Mouse (Mus musculus): Measurements from ENCODE around the gene Gm26657. TPM values are rescaled to one million over a fixed set of nuclear protein-coding genes. Genes with fewer than 3 reads are reported as not detected.

The Gm26657 gene
- not detected in 2 replicates for total RNA-seq (2014; rRNA removed)
- polyA plus RNA-seq (2015; fragmentation: Nextera tagmentation; extraction: Ambion mirVana): not detected in 2 replicates

DNA sequence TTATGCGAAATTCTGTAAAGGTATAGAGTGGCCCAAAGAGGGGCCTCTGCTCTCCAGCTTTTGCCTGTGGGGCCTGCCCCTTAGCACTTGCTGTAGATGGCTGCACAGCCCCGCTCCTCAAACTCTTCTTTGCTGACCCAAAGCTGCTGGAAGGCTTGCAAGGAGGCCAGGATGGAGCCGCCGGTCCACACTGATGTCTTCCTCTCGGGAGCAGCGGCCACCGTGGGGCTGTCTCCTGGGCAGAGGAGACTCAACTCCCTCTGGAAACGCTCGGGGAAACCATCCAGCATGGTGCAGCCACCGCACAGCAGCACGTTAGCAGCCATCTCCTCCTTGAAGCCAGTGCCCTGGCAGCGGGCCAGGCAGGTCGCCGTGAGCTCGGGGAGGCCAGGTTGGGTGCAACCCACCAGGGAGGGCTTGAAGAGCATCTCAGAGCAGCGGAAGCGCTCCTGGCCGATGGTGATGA, at the start of gene Gm26657:
TSS of gene Gm26657 (plus strand) at position 51 of the 466 bp plus-strand sequence.
- 84% methylated on average over 18 of the region's 18 CpGs for WGBS
- Histone ChIP-seq H3K9me3 (ENCODE audit: low read length) (no peaks in the 10 kb centered on the region), H3K27ac (no peak within 1 kb of the TSS), H3K4me3 (ENCODE audit: low read length) (no peak within 1 kb of the TSS), H3K4me2 (ENCODE audit: low read depth, low read length) (no peak within 1 kb of the TSS), H3K9ac (replicated peaks; ENCODE audit: low read length) (no peak within 1 kb of the TSS), H3K36me3 (ENCODE audit: insufficient read depth, low read length) (no peaks in the 10 kb centered on the region), H3K4me1 (ENCODE audit: insufficient read depth, low read length) (no peaks in the 10 kb centered on the region), H3K27me3 (ENCODE audit: insufficient read depth, low read length) (no peaks in the 10 kb centered on the region)
- no peak for ATAC-seq
- DNase-seq (ENCODE audit: low spot score): no peak
- no peak for TF ChIP-seq CTCF (IDR thresholded peaks at IDR 0.05; ENCODE audit: low read depth)

DNA sequence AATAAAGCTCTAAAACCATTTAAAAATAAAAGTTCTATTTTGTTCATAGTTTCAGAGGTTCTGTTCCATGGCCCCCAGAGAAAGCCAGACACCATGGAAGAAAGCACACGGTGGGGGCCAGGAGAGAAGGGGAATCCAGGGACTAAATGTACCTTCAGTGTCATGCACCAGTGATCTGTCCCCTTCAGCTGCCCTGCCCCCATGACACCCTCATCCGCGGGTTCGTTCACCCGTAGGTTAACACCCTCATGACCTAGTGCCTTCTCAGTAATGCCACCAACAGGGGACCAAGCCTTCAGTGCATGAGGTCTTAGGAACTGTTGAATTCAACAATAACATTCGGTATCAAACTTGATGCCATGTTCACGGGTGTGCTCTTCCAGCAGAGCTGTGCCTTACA, 43.5 kb upstream of the Gm26657 start:
- Histone ChIP-seq H3K27me3 (ENCODE audit: insufficient read depth, low read length) (no peaks in the 10 kb centered on the region), H3K4me3 (ENCODE audit: low read length) (no peak overlapping the region), H3K4me2 (ENCODE audit: low read depth, low read length) (no peak overlapping the region), H3K9me3 (ENCODE audit: low read length) (no peaks in the 10 kb centered on the region), H3K36me3 (ENCODE audit: insufficient read depth, low read length) (no peaks in the 10 kb centered on the region), H3K4me1 (ENCODE audit: insufficient read depth, low read length) (no peaks in the 10 kb centered on the region), H3K9ac (replicated peaks; ENCODE audit: low read length) (no peak overlapping the region), H3K27ac (no peak overlapping the region)
- 76% methylated on average over 7 of the region's 7 CpGs for WGBS
- no peak for TF ChIP-seq CTCF (IDR thresholded peaks at IDR 0.05; ENCODE audit: low read depth)
- DNase-seq (ENCODE audit: low spot score) (no peak), ATAC-seq (no peak)

DNA sequence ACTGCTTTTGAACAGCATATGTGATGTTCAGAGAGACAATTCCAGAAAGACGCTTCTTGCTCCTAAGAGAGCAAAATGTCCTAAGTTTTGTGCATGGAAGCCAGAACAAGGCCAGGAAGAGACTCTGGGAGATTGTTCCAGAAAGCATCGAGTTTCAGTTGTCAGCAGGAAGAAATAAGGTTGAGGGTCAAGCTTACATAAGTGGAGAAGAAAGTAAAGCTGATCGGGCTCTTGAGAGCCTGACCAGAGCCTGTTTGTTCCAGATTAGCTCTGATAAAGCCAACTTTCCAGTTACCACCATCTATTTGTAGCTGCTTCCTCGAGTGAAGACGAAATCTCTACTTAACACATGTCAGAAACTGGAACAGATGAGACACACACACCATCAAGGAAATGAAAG, 41.2 kb upstream of the Gm26657 start:
- ATAC-seq: no peak
- Histone ChIP-seq H3K27me3 (ENCODE audit: insufficient read depth, low read length) (no peaks in the 10 kb centered on the region), H3K27ac (no peak overlapping the region), H3K9me3 (ENCODE audit: low read length) (no peaks in the 10 kb centered on the region), H3K9ac (replicated peaks; ENCODE audit: low read length) (no peak overlapping the region), H3K4me1 (ENCODE audit: insufficient read depth, low read length) (no peaks in the 10 kb centered on the region), H3K4me3 (ENCODE audit: low read length) (no peak overlapping the region), H3K36me3 (ENCODE audit: insufficient read depth, low read length) (no peaks in the 10 kb centered on the region), H3K4me2 (ENCODE audit: low read depth, low read length) (no peak overlapping the region)
- DNase-seq (ENCODE audit: low spot score): no peak
- TF ChIP-seq CTCF (IDR thresholded peaks at IDR 0.05; ENCODE audit: low read depth): no peak
- WGBS: 80% methylated on average over 5 of the region's 5 CpGs

DNA sequence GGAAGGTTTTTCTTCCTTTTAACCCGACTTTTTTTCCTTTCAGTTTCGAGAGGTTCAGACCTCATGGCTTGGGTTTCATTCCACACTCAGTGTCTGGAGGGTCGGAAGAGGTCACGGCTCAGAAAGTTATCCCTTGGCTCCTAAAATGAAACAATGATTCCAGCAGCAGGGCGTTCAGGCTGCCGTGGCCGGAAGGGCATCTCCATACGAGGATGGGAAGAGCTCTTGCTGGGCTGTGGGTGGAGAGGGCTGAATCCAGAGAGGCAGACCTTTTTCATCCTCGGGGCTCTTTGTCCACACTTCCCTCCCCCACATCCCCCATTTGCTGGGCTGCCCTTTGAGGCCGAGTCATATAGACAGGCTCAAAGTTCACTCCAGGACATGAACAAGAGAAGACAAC, 37.6 kb upstream of the Gm26657 start:
- ATAC-seq (no peak), DNase-seq (ENCODE audit: low spot score) (no peak)
- Histone ChIP-seq H3K27me3 (ENCODE audit: insufficient read depth, low read length) (no peaks in the 10 kb centered on the region), H3K27ac (no peak overlapping the region), H3K4me2 (ENCODE audit: low read depth, low read length) (peak overlapping the region; percentile 17; the same call in 1 of the 2 replicates), H3K4me3 (ENCODE audit: low read length) (no peak overlapping the region), H3K9me3 (ENCODE audit: low read length) (no peaks in the 10 kb centered on the region), H3K9ac (replicated peaks; ENCODE audit: low read length) (no peak overlapping the region), H3K4me1 (ENCODE audit: insufficient read depth, low read length) (no peaks in the 10 kb centered on the region), H3K36me3 (ENCODE audit: insufficient read depth, low read length) (no peaks in the 10 kb centered on the region)
- 7% methylated on average over 10 of the region's 10 CpGs for WGBS
- no peak for TF ChIP-seq CTCF (IDR thresholded peaks at IDR 0.05; ENCODE audit: low read depth)

DNA sequence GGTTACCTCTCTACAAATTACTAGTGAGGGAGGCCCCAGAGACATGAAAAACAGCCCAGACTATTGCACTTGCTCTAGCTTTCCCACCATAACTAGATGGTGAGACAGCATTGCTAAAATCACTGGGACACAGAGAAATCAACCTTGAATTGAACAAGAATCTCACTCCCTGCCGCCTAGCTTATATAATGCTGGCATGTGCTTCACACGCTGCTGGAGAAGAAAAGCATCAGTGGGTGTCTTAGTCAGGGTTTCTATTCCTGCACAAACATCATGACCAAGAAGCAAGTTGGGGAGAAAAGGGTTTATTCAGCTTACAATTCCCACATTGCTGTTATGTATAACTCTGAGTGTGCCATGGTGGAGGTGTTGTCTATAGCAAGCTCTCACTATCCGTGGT, 26.7 kb upstream of the Gm26657 start:
- Histone ChIP-seq H3K9me3 (ENCODE audit: low read length) (no peaks in the 10 kb centered on the region), H3K4me3 (ENCODE audit: low read length) (no peak overlapping the region), H3K9ac (replicated peaks; ENCODE audit: low read length) (no peak overlapping the region), H3K36me3 (ENCODE audit: insufficient read depth, low read length) (no peaks in the 10 kb centered on the region), H3K27ac (no peak overlapping the region), H3K4me1 (ENCODE audit: insufficient read depth, low read length) (no peaks in the 10 kb centered on the region), H3K4me2 (ENCODE audit: low read depth, low read length) (no peak overlapping the region), H3K27me3 (ENCODE audit: insufficient read depth, low read length) (no peaks in the 10 kb centered on the region)
- DNase-seq (ENCODE audit: low spot score) (no peak), ATAC-seq (no peak)
- TF ChIP-seq CTCF (IDR thresholded peaks at IDR 0.05; ENCODE audit: low read depth): no peak
- WGBS: 79% methylated on average over 3 of the region's 3 CpGs

DNA sequence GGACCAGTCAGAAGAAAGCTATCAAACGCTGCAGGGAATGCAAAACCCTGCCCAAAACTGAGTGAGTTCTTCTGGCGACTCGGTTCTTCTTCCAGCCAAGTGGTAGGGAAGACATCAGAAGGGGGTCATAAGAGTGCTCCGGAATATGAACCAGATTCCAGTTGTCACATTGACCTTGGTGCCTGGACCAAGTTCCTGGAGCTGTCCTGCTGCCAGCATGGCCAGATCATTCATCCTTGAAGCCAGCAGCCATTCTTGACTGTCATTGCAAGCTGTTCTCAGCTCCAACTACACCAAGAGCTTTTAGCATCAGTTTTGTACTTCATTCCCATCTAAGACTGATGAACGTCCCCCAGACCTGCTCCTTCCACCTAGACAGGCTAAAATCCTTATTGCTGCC, 23.1 kb upstream of the Gm26657 start:
- no peak for DNase-seq (ENCODE audit: low spot score)
- Histone ChIP-seq H3K9me3 (ENCODE audit: low read length) (no peaks in the 10 kb centered on the region), H3K27ac (no peak overlapping the region), H3K27me3 (ENCODE audit: insufficient read depth, low read length) (no peaks in the 10 kb centered on the region), H3K4me3 (ENCODE audit: low read length) (no peak overlapping the region), H3K4me2 (ENCODE audit: low read depth, low read length) (no peak overlapping the region), H3K36me3 (ENCODE audit: insufficient read depth, low read length) (no peaks in the 10 kb centered on the region), H3K9ac (replicated peaks; ENCODE audit: low read length) (no peak overlapping the region), H3K4me1 (ENCODE audit: insufficient read depth, low read length) (no peaks in the 10 kb centered on the region)
- 47% methylated on average over 5 of the region's 5 CpGs for WGBS
- no peak for ATAC-seq
- TF ChIP-seq CTCF (IDR thresholded peaks at IDR 0.05; ENCODE audit: low read depth): no peak

DNA sequence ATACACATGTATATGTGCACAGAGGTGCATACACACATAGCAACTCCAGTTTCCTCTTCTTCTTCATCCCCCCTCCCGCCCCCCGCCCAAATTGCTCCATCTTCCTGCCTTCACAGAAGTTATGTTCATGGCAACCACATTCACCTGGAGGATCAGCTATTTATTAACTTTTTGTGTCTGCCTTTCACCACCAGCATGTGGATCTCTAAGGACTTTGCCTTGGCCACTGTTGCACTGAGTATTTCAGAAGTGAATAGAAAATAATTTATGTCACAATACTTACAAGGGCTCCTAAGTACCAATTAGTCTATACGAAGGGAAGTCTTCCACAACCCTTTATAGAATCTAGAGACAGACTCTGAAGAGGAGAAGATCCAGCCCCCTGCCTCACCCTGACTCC, 21.9 kb upstream of the Gm26657 start:
- no peaks in the 10 kb centered on the region for H3K4me1 ChIP-seq (ENCODE audit: insufficient read depth, low read length)
- no peak overlapping the region for H3K4me2 ChIP-seq (ENCODE audit: low read depth, low read length)
- H3K36me3 ChIP-seq (ENCODE audit: insufficient read depth, low read length): no peaks in the 10 kb centered on the region
- no peak overlapping the region for H3K27ac ChIP-seq
- H3K4me3 ChIP-seq (ENCODE audit: low read length): no peak overlapping the region
- no peak for DNase-seq (ENCODE audit: low spot score)
- TF ChIP-seq CTCF (IDR thresholded peaks at IDR 0.05; ENCODE audit: low read depth): no peak
- 94% methylated on average over 3 of the region's 3 CpGs for WGBS
- H3K9ac ChIP-seq (replicated peaks; ENCODE audit: low read length): no peak overlapping the region
- no peaks in the 10 kb centered on the region for H3K27me3 ChIP-seq (ENCODE audit: insufficient read depth, low read length)
- ATAC-seq: no peak
- H3K9me3 ChIP-seq (ENCODE audit: low read length): no peaks in the 10 kb centered on the region
